Comparison of ENCODE assay signal across 8 mouse cellular contexts in the genomic region with DNA sequence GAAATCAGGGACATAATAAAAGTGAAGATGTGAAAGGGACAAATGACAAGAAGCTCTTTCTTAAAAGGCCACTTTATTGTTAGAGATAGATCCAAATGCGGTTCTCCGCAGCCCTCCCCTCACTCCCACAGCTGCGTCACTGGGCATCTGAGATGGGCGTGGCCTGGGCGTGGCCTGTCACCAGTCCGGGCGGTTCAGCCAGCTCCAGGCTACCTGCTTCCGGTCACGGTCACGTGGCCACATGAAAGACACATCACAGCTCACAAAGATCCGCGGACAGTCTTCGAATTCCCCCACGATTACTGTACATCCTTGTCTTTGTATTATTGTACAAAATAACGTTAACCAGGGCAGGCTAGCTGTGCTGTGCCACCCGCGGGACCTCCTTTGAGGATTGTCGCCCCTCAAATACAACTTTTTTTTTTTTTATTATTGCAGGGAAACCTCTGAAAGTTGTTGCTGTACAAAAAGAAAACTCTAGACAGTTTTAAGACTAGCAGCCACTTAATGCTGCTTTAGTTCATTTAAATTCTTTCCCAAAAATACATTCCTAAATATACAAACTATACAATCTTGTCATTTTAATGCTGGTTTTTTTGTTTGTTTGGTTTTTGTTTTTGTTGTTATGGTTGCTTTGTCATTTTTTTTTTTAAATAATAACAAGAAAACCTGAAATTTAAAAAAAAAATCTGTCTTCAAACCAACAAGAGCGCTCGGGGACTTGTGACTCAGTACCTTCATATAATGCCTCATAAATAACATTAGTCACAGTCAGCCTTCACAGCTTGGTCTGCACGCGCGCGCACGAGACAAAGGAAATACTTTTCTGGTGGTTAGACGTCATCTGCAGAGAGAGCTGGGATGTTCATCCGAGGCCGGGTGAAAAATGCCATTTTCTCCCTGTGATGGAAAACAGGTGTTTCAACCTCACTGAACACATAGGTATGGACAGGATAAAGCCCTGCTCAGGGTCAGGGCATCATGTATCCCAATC. TPM values are rescaled to one million over a fixed set of nuclear protein-coding genes. Genes with fewer than 3 reads are reported as not detected.
A peak's percentile ranks its signal among the peaks of the same experiment; 100 is the strongest.
DNase-seq lines count a peak whose midpoint lies in the region; ATAC-seq and TF ChIP-seq lines count a peak whose summit lies in the region.

No protein-coding gene starts in this region.

- peak; percentile 81 for DNase-seq in CD4-positive helper T cell, adult 2 months (ENCODE audit: low read depth, low spot score)
- DNase-seq in kidney, postnatal 10 days = peak; percentile 94
- DNase-seq in liver, embryonic 11.5 days (ENCODE audit: low spot score) = peak; percentile 89
- DNase-seq in spleen, postnatal 4 days (ENCODE audit: low spot score in 2 of 2) = peak; percentile 88 to 92

- H3K27me3 ChIP-seq in heart, embryonic 14.5 days (ENCODE audit: control insufficient read depth, insufficient read depth, low read length) = no peaks in the 10 kb centered on the region
- H3K27me3 ChIP-seq in liver, embryonic 11.5 days (replicated peaks; ENCODE audit: control insufficient read depth, insufficient read depth, low read length) = no peaks in the 10 kb centered on the region
- no peaks in the 10 kb centered on the region for H3K27me3 ChIP-seq in myocyte (ENCODE audit: control insufficient read depth, insufficient read depth, insufficient read length)

- H3K9ac ChIP-seq in heart, embryonic 14.5 days (ENCODE audit: low read length) = peak overlapping the region; percentile 68
- H3K9ac ChIP-seq in liver, embryonic 11.5 days (ENCODE audit: low read depth, low read length) = peak overlapping the region; percentile 46; the same call in 1 of the 2 replicates

- H3K79me2 ChIP-seq in myocyte (ENCODE audit: control insufficient read depth, insufficient read depth) = peaks cover 5% of the 10 kb centered on the region

- no peaks in the 10 kb centered on the region for H3K4me1 ChIP-seq in brown adipose tissue, adult 24 weeks (ENCODE audit: control insufficient read depth, insufficient read depth, insufficient read length, low read length)
- peaks cover 0 to 5% of the 10 kb centered on the region in 2 experiments; a peak in 2 of 4 replicates for H3K4me1 ChIP-seq in heart, embryonic 14.5 days (ENCODE audit: control insufficient read depth in 2 of 2, insufficient read depth in 2 of 2, low read length in 2 of 2)
- peaks cover under 1% of the 10 kb centered on the region; the same call in 1 of the 2 replicates for H3K4me1 ChIP-seq in liver, embryonic 11.5 days (replicated peaks; ENCODE audit: control insufficient read depth, insufficient read depth, low read length)

- H3K4me2 ChIP-seq in heart, embryonic 14.5 days (ENCODE audit: low read length) = peak overlapping the region; percentile 73
- peak overlapping the region; percentile 77 for H3K4me2 ChIP-seq in liver, embryonic 11.5 days
- H3K4me2 ChIP-seq in myocyte (ENCODE audit: low read depth) = peak overlapping the region; percentile 98

- peak; percentile 91 for ATAC-seq in erythroid progenitor cell, adult 5-6 weeks (replicated peaks; ENCODE audit: low FRiP score, poor library complexity, severe bottlenecking)
- peak; percentile 85; the same call in 1 of the 2 replicates for ATAC-seq in heart, embryonic 14.5 days (ENCODE audit: insufficient number of reproducible peaks, insufficient read depth, low FRiP score, low read depth)
- peak; percentile 85 for ATAC-seq in liver, embryonic 11.5 days (replicated peaks; ENCODE audit: low FRiP score)

- 0 out of 2 replicates have a peak, but pooled peaks cover 3% of the 10 kb centered on the region for H3K36me3 ChIP-seq in heart, embryonic 14.5 days (ENCODE audit: control insufficient read depth, insufficient read depth, low read length)
- no peaks in the 10 kb centered on the region for H3K36me3 ChIP-seq in liver, embryonic 11.5 days (ENCODE audit: control insufficient read depth, insufficient read depth, low read length)
- no peaks in the 10 kb centered on the region for H3K36me3 ChIP-seq in myocyte (ENCODE audit: control insufficient read depth, insufficient read depth)

- no peaks in the 10 kb centered on the region for H3K9me3 ChIP-seq in heart, embryonic 14.5 days (ENCODE audit: control insufficient read depth, low read length)
- H3K9me3 ChIP-seq in liver, embryonic 11.5 days (ENCODE audit: control insufficient read depth, low read length) = no peaks in the 10 kb centered on the region

- WGBS in heart, embryonic 14.5 days = 29% methylated on average over 28 of the region's 28 CpGs
- whole genome bisulfite sequencing in liver, embryonic 11.5 days = 28% methylated on average over 28 of the region's 28 CpGs

- H3K27ac ChIP-seq in brown adipose tissue, adult 24 weeks (replicated peaks; ENCODE audit: low read depth, low read length) = no peak overlapping the region
- peak overlapping the region; percentile 50 to 74; a peak in 3 of 4 replicates for H3K27ac ChIP-seq in heart, embryonic 14.5 days (replicated peaks in 1 of 2; ENCODE audit: control insufficient read depth in 1 of 2, insufficient read depth in 1 of 2, low read depth in 2 of 2, low read length in 2 of 2)
- no peak overlapping the region for H3K27ac ChIP-seq in liver, embryonic 11.5 days (ENCODE audit: low read depth, low read length)

- no peak overlapping the region for H3ac ChIP-seq in myocyte (ENCODE audit: control insufficient read depth, insufficient read length)

- peak; percentile 61 for TF ChIP-seq POLR2A in myocyte (IDR thresholded peaks at IDR 0.05; ENCODE audit: insufficient read length, low read depth)

- H3K4me3 ChIP-seq in brown adipose tissue, adult 24 weeks (ENCODE audit: insufficient read depth, low read depth, low read length) = peak overlapping the region; percentile 65
- peak overlapping the region; percentile 41 to 55 for H3K4me3 ChIP-seq in heart, embryonic 14.5 days (ENCODE audit: control insufficient read depth in 1 of 2, insufficient read depth in 1 of 2, low read depth in 1 of 2, low read length in 2 of 2)
- peak overlapping the region; percentile 39 for H3K4me3 ChIP-seq in liver, embryonic 11.5 days (ENCODE audit: low read depth, low read length)
- H3K4me3 ChIP-seq in myocyte = peak overlapping the region; percentile 14

TF ChIP-seq in myocyte, 11 proteins besides CTCF, POLR2A, EP300 and RAD21:
- TF ChIP-seq TCF12 (IDR thresholded peaks at IDR 0.05; ENCODE audit: insufficient read depth, poor library complexity, severe bottlenecking) (no peak), SRF (IDR thresholded peaks at IDR 0.05; ENCODE audit: control insufficient read depth, insufficient read length, low read depth) (peak; percentile 51), E2F4 (IDR thresholded peaks at IDR 0.05; ENCODE audit: insufficient read depth) (no peak), POLR2AphosphoS2 (IDR thresholded peaks at IDR 0.05; ENCODE audit: insufficient read length, low read depth) (peak; percentile 69), MYOD1 (IDR thresholded peaks at IDR 0.05; ENCODE audit: control insufficient read depth in 1 of 3, insufficient read length in 2 of 3, low read depth in 2 of 3) (peak in 2 of 3 experiments; percentile 39 to 65), REST (IDR thresholded peaks at IDR 0.05; ENCODE audit: insufficient read depth, insufficient read length) (no peak), MAX (IDR thresholded peaks at IDR 0.05; ENCODE audit: low read depth) (peak; percentile 42), CEBPB (IDR thresholded peaks at IDR 0.05; ENCODE audit: insufficient read depth, poor library complexity, severe bottlenecking) (no peak), MYOG (IDR thresholded peaks at IDR 0.05; ENCODE audit: control insufficient read depth in 1 of 3, insufficient read depth in 1 of 3, insufficient read length in 2 of 3, low read depth in 2 of 3) (peak in 2 of 3 experiments; percentile 37 to 70), USF1 (IDR thresholded peaks at IDR 0.05; ENCODE audit: low read depth) (peak; percentile 99), TCF3 (IDR thresholded peaks at IDR 0.05; ENCODE audit: insufficient read length, low read depth) (no peak)

RNA-seq across cellular contexts. Expression of a gene that starts 4.3 kb away (rescaled TPM):
- 22.4 and 28.2 TPM in 2 replicates for polyA plus RNA-seq in brown adipose tissue, adult 24 weeks (2012; ENCODE audit: insufficient read depth, insufficient read length, missing spikeins)
- total RNA-seq in erythroid progenitor cell, adult 5-6 weeks (2015; ENCODE audit: low replicate concordance) = 30.6 and 35.6 TPM in 2 replicates
- total RNA-seq in erythroid progenitor cell, adult 5-6 weeks (2017; ENCODE audit: low replicate concordance) = 21.6 and 36.3 TPM in 2 replicates
- 61.8 and 62.4 TPM in 2 replicates for polyA plus RNA-seq in heart, embryonic 14.5 days (2014; fragmentation: Nextera tagmentation; extraction: Ambion mirVana)
- 137 and 141 TPM in 2 replicates for polyA plus RNA-seq in liver, embryonic 11.5 days (2014; fragmentation: Nextera tagmentation; extraction: Ambion mirVana)
- 112 TPM for polyA plus RNA-seq in myocyte (2012; fragmentation: generic; extraction: Trizol)

RNA-seq across cellular contexts. Expression of a gene that starts 40.0 kb away (rescaled TPM):
- polyA plus RNA-seq in brown adipose tissue, adult 24 weeks (2012; ENCODE audit: insufficient read depth, insufficient read length, missing spikeins) = not detected in 2 replicates
- total RNA-seq in erythroid progenitor cell, adult 5-6 weeks (2015; ENCODE audit: low replicate concordance) = not detected in 2 replicates
- total RNA-seq in erythroid progenitor cell, adult 5-6 weeks (2017; ENCODE audit: low replicate concordance) = not detected in 2 replicates
- polyA plus RNA-seq in heart, embryonic 14.5 days (2014; fragmentation: Nextera tagmentation; extraction: Ambion mirVana) = 0.14 TPM in 1 of 2 replicates, not detected in the other
- not detected in 2 replicates for polyA plus RNA-seq in liver, embryonic 11.5 days (2014; fragmentation: Nextera tagmentation; extraction: Ambion mirVana)
- polyA plus RNA-seq in myocyte (2012; fragmentation: generic; extraction: Trizol) = not detected

Comparison
In these comparisons a context has a peak if more than half of its experiments do, and no peak if none do; other contexts are left out.
1. H3K27ac ChIP-seq: peak in heart, embryonic 14.5 days (2 of 2); none in brown adipose tissue, adult 24 weeks (single experiment) and liver, embryonic 11.5 days (single experiment).
2. H3K4me3 ChIP-seq: peak in every context shown above with its lines; median percentile 65 in brown adipose tissue, adult 24 weeks; 48 in heart, embryonic 14.5 days; 39 in liver, embryonic 11.5 days; 14 in myocyte.
3. Peak in every context shown above with its lines, with median percentiles within 50 percentile points of each other: DNase-seq, ATAC-seq and H3K4me2 ChIP-seq.